Mouse (Mus musculus) spleen, adult 18-20 months (tissue): Measurements from ENCODE around the gene Borcs6.
"Not testable (repeated sequence)": the region's sequence is repeated elsewhere in the genome, so short reads cannot be mapped to it uniquely, and the experiment has no call there.

Experiments used
- DNase-seq, 2 experiments: peaks; one replicate each; pipeline ENCODE4 v3.0.0; 2022; ENCODE audit warnings: mixed read lengths in 2 of 2

The Borcs6 gene

DNA sequence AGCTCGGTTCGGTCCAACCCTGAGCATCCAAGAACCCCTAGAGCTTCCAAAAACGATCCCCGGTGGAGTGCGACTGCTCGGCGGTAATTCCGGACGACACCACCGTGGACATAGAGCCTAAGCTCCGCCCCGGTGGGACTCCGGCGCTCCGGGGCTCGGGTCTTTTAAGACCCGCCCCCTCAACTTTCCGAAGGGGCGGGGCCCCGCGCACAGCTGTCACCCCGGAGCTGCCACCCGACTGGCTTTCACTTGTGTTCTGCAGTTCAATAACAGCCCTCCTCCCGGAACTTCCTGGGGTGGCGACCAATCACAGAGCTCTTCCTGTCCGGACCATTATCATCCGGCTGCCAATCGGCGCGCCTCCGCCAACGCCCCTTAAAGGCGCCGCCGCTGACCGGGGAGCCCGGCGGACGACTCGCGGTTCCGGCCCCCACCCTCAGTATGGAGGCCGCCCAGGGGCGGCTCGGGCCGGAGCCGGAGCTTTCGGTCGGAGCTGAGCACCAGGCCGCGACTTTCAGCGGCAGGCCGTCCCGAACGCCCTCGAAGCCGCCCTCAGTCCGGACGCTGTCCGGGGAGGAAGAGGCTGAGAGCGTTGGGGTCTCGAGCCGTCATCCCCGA is at the start of gene Borcs6:
Borcs6 (plus strand) TSS at position 361 of the 618 bp plus-strand sequence.
- peak; percentile 89 to 91 for DNase-seq

DNA sequence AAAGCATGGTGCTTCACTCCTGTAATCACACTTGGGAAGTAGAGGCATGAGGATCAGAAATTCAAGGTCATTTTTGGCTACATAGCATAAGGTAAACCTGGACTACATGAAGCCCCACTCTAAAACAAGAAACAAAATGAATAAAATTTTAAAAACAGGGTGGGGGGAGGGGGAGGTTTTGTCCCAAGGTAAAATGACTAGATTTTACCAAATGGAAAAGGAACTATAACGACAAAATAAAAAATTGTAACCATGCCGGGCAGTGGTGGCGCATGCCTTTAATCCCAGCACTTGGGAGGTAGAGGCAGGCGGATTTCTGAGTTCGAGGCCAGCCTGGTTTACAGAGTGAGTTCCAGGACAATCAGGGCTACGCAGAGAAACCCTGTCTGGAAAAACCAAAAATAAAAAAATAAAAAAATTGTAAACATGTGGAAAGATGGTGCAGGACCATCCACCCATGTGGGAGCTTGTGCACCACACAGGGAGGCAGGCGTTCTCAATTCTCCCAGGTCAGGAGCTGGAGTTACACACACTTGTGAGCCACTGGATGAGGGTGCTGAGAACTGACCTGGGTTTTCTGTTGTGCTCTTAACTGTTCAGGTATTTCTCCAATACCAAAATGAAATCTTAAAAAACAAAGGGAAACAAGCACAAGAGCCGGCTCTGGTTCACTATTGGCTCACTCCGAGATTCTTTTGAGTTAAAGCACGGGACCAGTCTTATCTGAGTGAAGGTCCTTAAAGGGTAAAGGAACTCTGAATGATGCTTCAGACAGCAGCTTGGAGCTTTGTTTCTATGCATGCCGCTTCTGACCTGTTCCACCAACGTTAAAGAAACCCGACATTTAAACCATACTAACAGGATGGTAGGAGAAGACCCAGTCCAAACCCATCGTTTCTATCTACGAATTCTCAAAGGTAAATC is 48.9 kb upstream of the Borcs6 start:
- DNase-seq, result no peak

DNA sequence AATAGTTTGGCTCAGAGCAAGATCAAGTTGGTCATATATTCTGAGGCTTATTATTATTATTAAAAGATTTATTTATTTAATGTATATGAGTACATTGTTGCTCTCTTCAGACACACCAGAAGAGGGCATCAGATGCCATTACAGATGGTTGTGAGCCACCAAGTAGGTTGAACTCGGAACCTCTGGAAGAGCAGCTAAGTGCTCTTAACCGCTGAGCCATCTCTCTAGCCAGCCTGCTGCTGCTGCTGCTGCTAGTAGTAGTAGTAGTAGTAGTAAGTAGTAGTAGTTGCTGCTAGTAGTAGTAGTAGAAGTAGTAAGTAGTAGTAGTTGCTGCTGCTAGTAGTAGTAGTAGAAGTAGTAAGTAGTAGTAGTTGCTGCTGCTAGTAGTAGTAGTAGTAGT is 48.1 kb upstream of the Borcs6 start:
- DNase-seq, result not testable (repeated sequence)

GRCm38 (mm10) chr11:69012071-69012601 is 47.4 kb upstream of the Borcs6 start:
- peak; percentile 72 to 76 for DNase-seq

DNA sequence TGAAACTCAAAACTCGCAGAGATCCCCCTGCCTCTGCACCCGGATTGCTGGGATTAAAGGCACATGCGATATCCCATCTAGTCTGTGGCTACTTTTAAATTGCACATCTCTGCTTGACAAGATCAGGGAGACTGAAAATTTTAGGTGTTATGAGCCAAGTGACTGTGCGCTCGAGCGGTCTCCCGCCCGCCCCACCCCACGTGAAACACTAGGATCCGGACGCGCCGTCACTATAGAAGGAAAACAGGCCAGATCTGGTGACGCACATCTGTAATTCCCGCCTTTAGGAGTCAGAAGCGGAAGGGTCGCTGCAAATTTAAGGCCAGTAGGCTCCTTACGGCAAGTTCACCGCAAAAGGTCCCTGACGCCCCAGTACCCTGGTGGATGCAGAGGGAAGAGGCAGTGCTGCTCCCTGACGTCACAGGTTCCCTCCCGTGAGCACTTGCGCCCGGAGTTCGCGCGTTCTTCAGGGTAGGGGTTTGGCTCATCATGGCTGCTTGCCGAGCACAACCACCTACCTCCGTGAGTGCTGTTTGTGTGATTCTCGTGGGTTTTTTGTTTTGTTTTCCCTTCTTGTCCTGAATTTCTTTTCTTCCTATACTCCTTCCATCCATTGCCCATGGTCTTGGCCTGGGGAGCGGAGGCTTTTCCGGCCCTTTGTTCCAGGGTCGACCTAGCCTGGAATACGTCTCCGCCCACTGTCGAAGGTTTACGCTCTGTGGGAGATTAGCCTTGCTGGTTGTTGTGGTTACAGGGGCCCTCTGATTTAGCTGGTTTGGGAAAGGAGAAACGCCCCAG is 43.7 kb upstream of the Borcs6 start, which contains the start of gene Ctc1:
Ctc1 (plus strand) TSS at position 268 of the 798 bp plus-strand sequence.
- DNase-seq, result peak; percentile 79 to 86

DNA sequence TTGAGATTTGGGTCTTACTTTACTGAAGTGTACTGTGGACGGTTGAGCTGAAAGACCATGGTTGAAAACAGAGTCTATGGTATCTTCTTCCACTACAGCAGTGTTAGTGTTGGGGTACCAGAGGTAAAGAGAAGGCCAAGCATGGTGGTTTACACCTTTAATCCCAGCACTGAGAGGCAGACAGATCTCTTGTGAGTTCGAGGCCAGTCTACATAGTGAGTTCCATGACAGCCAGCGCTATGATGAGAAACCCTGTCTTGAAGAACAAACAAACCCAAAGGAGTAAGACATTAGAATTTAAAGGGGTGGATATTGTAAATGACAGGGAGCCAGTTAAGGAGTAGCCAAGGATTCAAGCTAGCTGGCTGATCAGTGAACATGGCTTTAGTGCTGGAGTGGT is 42.8 kb upstream of the Borcs6 start:
- DNase-seq, result no peak

DNA sequence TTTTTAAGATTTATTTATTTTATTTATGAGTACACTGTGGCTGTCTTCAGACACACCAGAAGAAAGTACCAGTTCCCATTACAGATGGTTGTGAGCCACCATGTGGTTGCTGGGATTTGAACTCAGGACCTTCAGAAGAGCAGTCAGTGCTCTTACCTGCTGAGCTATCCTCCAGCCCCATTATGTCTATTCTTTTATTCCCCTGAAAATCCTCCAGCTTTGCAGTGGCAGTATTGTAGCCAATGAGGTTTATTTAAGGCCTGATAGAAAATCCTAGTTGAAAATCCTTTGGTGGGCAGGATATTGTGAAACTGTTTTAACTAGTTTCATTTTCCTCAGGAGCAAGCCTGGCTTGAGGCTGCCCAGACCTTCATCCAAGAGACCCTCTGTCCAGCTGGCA is 38.8 kb upstream of the Borcs6 start:
- DNase-seq, result no peak

DNA sequence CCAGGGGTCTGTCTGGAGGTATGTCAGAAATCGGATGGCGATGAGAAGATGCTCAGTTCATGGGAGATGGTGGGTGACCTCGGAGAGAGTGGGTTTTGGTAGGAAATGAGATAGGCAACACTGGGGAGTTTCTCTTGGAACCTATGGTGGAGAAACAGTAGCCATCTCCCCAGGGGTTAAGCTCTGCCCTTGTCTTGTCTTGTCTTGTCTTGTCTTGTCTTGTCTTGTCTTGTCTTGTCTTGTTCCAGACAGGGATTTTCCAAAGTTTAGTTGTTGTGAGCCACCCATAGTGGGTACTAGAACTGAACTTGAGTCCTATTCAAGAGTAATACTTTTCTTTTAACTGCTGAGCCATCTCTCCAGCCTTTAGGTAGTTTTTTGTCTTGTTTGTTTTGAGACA is 33.0 kb upstream of the Borcs6 start:
- DNase-seq, result no peak

DNA sequence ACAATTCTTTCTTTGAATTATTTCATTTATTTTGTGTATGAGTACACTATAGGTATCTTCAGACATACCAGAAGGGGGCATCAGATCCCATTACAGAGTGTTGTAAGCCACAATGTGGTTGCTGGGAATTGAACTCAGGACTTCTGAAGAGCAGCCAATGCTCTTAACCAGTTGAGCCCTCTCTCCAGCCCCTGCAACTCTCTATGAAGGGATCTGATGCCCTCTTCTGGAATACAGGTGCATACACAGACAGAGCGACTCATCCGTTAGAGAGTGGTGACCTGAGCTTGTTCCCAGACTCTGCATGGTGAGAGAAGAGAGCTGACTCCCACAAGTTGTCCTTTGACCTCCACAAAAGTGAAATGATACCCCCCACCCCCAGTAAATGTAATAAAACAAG is 30.7 kb upstream of the Borcs6 start:
- DNase-seq, result no peak

- DNase-seq, result no peak
These were observed 26.0 kb upstream of the Borcs6 start for GRCm38 (mm10) chr11:69033552-69033951.

GRCm38 (mm10) chr11:69034585-69034984 is 24.9 kb upstream of the Borcs6 start:
- no peak for DNase-seq

DNA sequence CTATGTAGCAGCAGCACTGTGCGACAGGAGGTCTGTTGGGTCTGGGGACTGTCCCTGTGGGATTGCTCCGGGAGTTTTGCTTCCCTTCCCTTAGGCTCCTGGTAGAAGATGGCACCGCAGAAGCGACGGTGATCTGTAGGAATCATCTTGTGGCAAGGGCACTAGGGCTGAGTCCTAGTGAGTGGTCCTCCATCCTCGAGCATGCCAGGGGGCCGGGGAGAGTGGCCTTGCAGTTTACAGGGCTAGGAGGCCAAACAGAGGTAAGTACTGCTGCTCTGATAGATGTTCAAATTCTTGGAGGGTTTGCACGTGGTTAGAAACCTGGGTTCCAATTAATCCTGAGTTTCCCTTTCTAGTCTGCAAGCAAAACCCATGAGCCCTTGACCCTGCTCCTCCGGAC is 24.1 kb upstream of the Borcs6 start:
- no peak for DNase-seq

DNA sequence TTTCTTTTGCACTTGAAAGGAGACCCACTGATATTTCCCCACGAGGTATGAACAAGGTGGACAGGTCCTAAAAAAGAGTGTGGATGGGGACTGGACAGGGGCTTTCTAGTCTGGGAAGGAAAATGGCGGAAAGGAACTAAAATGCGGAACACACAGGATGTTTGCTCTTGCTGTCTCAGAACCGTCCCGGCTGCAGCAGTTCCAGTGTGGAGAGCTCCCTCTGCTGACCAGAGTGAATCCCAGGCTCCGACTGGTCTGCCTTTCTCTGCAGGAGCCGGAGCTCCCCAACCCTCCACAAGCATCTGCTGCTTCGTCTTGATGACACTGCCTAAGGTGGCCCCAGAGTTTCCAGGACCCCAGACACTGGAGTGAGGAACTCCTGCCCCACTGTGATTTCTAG is 23.7 kb upstream of the Borcs6 start:
- peak; percentile 68 to 72 for DNase-seq

DNA sequence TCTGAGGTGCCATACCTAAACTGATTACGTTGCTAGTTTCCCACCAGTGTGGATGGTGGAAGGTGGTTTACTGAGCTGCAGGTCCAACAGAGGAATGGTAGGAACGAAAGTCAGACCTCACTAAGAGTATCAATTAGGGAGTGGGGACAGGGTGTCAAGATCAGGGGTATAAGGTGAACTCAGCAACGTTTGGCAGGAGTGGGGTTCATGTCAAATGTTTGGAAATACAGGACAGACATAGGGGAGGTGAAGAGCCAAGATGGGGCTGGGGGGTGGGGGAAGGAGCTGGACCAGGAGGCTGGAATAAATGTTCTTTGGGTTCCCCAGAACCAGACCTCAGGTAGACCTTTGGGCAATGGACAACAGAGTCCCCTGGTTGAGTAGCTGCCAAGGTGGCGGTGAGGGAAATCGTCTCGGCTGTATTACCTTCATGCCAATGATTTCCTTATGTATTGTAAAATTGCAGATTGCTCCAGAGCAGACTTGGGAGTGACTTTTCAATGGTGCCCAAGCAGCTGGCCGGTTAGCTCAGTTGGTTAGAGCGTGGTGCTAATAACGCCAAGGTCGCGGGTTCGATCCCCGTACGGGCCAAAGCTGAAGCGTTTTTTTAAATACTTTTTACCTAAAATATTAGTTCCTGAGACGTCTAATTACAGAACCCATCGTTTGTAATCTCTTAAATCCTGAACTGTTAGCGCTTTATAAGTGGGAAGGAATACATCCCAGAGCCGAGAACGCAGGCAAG is 22.9 kb upstream of the Borcs6 start:
- DNase-seq, result peak; percentile 76 to 85

DNA sequence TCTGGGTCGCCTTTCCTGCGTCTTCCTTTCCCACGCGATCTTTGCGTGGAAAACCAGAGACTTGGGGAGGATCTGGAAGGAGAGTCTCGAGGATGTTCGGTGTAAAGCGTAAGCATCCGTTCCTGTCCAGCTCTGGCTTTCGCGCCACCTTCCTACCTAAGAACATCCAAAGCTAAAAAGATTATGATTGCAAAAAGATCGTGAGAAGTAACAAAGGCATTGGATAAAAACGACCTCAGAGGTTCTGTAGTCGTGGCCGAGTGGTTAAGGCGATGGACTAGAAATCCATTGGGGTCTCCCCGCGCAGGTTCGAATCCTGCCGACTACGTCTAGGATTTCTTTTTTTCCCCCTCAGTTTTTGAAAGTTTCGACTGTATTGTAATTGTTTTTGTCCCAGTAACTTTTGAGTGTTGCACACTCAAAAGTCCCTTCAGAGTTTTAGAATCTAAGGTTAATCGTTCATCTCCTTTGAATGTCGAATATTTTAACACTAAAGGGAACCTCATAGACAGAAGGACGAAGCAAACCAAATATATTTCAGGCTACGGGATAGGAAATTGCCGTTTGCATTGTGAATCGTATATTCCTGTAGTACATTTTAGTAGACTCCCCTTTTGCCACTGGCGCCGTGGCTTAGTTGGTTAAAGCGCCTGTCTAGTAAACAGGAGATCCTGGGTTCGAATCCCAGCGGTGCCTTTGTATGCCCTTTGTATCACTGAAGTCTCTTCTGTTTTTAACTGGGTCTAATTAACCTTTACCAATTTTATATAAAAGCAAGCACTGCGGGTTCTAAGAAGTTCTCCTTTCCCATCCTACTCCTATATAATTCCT is 22.1 kb upstream of the Borcs6 start:
- peak; percentile 68 to 85 for DNase-seq

- no peak for DNase-seq
These were observed 21.3 kb upstream of the Borcs6 start for GRCm38 (mm10) chr11:69038173-69038572.

GRCm38 (mm10) chr11:69045531-69046394 is 13.8 kb upstream of the Borcs6 start, which contains the start of gene Aurkb:
Gene Aurkb (plus strand): TSS chr11:69045647.
- DNase-seq, result peak; percentile 66 to 74

DNA sequence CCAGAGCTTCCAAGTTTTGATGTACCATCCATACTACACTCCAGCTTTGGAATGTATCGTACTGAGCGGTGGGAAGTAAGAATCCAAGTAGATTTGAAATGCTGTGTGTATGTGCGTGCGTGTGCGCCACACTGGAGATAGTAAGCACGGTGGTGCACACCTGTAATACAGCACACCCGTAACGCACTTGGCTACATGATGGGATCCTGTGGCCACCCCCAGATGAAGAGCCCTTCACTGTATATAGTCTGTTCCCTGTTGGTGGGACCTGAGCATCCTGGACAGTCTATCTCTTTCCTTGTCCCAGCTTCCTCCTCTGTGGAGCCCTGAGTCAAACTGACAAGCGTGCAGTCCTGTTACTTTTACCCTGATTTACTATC is 13.1 kb upstream of the Borcs6 start:
- DNase-seq, result no peak

- no peak for DNase-seq
These were observed 11.9 kb upstream of the Borcs6 start for GRCm38 (mm10) chr11:69047592-69047991.

GRCm38 (mm10) chr11:69048151-69048550 is 11.4 kb upstream of the Borcs6 start:
- no peak for DNase-seq
